ENCODE assay signal across 8 mouse cellular contexts in genomic region chr11:33162998-33163506, GRCm38 (mm10). TPM values are rescaled to one million over a fixed set of nuclear protein-coding genes. Genes with fewer than 3 reads are reported as not detected.
DNase-seq lines count a peak whose midpoint lies in the region; ATAC-seq lines count a peak whose summit lies in the region.

Npm1 (minus strand) TSS chr11:33163206.

- peak within 1 kb of the TSS; percentile 97 for H3K27ac ChIP-seq in hindbrain, embryonic 12.5 days

- ATAC-seq in hindbrain, embryonic 12.5 days (ENCODE audit: low FRiP score), result peak; percentile 96

- 2% methylated on average over 49 of the region's 49 CpGs for WGBS in hindbrain, embryonic 12.5 days

- peak within 1 kb of the TSS; percentile 67 for H3K4me3 ChIP-seq in hindbrain, embryonic 12.5 days

- peak; percentile 100 for DNase-seq in NIH3T3 (ENCODE audit: low read depth)
- DNase-seq in cerebellum, postnatal 10 days, result peak; percentile 100
- DNase-seq in frontal cortex, postnatal 10 days (ENCODE audit: low spot score in 2 of 2), result peak; percentile 99 to 100
- peak; percentile 99 to 100 for DNase-seq in layer of hippocampus, postnatal 14 days (ENCODE audit: low spot score in 2 of 2)
- DNase-seq in lung, postnatal 14 days, result peak; percentile 100
- DNase-seq in retina, adult 2 months (ENCODE audit: low read depth, low spot score), result peak; percentile 99
- peak; percentile 99 to 100 for DNase-seq in thymus, postnatal 36 days

- peaks cover 17% of the 10 kb centered on the region; the same call in 1 of the 2 replicates for H3K4me1 ChIP-seq in hindbrain, embryonic 12.5 days

- no peaks in the 10 kb centered on the region for H3K9me3 ChIP-seq in hindbrain, embryonic 12.5 days (replicated peaks)

- H3K27me3 ChIP-seq in hindbrain, embryonic 12.5 days, result no peaks in the 10 kb centered on the region

- peak within 1 kb of the TSS; percentile 84 for H3K4me2 ChIP-seq in hindbrain, embryonic 12.5 days (replicated peaks)

- H3K36me3 ChIP-seq in hindbrain, embryonic 12.5 days, result peaks cover 23% of the 10 kb centered on the region

- H3K9ac ChIP-seq in hindbrain, embryonic 12.5 days, result peak within 1 kb of the TSS; percentile 94

RNA-seq across cellular contexts. Expression of gene Npm1, which starts in this region (rescaled TPM):
- 615 and 624 TPM in 2 replicates for polyA plus RNA-seq in hindbrain, embryonic 12.5 days (2016; fragmentation: Nextera tagmentation; extraction: Ambion mirVana)
- 100 to 1,000 TPM; 176 to 188 TPM for total RNA-seq in layer of hippocampus, postnatal 14 days (2021)

Comparison
In these comparisons a context has a peak if more than half of its experiments do, and no peak if none do; other contexts are left out.
1. Peak in every context shown above with its lines: DNase-seq, ATAC-seq, H3K4me3 ChIP-seq and H3K27ac ChIP-seq.